8 mouse cellular contexts compared by ENCODE assay signal in the genomic region with DNA sequence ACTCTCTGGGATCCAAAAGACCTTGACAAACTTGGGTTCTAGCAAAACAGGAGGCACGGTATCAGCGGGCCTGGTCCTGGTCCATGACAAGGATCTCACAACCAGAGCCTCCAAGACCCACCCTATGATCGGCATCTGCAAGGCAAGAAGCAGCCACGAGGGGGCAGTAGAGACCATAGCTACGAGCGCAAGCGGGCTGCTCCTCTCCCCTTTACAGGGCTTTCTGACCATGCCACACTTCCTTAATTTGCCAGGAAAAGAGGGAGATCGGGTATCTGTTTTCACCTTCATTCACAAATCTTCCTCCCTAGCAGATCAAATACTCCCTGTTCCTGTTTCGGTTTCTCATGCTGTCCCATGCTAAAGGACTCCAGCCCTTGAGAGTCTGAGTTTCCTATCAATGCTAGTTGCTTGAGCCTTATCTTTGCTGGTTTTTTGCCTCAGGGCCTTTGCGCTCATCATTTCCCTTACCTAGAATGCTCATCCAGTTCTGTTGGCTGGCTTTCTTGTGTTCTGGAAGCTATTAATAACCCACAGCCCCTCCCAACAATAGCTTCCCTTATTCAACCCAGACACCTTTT. TPM values are rescaled to one million over a fixed set of nuclear protein-coding genes. Genes with fewer than 3 reads are reported as not detected.
A peak's percentile ranks its signal among the peaks of the same experiment; 100 is the strongest.
DNase-seq lines count a peak whose midpoint lies in the region; ATAC-seq and TF ChIP-seq lines count a peak whose summit lies in the region.

No protein-coding gene starts in this region.

- no peak overlapping the region for H3ac ChIP-seq in myocyte (ENCODE audit: control insufficient read depth, insufficient read length)

- H3K9me3 ChIP-seq in heart, embryonic 13.5 days, result no peaks in the 10 kb centered on the region
- no peaks in the 10 kb centered on the region for H3K9me3 ChIP-seq in kidney, embryonic 16.5 days (ENCODE audit: low read length)

- peak overlapping the region; percentile 24; the same call in 1 of the 2 replicates for H3K27ac ChIP-seq in heart, embryonic 13.5 days (replicated peaks)
- peak overlapping the region; percentile 21; the same call in 1 of the 2 replicates for H3K27ac ChIP-seq in kidney, embryonic 16.5 days (ENCODE audit: low read length)
- no peak overlapping the region for H3K27ac ChIP-seq in liver, adult 2 months (replicated peaks; ENCODE audit: insufficient read depth, low read depth, low read length)

- peaks cover 5% of the 10 kb centered on the region; the same call in 1 of the 2 replicates for H3K36me3 ChIP-seq in heart, embryonic 13.5 days
- H3K36me3 ChIP-seq in kidney, embryonic 16.5 days (ENCODE audit: insufficient read depth, low read length), result peaks cover 3% of the 10 kb centered on the region; the same call in 1 of the 2 replicates
- H3K36me3 ChIP-seq in liver, adult 2 months (ENCODE audit: control insufficient read depth, insufficient read depth, low read length), result no peaks in the 10 kb centered on the region
- peaks cover 7% of the 10 kb centered on the region for H3K36me3 ChIP-seq in myocyte (ENCODE audit: control insufficient read depth, insufficient read depth)

- no peak for ATAC-seq in heart, embryonic 13.5 days (ENCODE audit: extremely low read depth, insufficient number of reproducible peaks, low FRiP score, low TSS enrichment)
- ATAC-seq in kidney, embryonic 16.5 days (ENCODE audit: low FRiP score, low TSS enrichment), result peak; percentile 20; the same call in 1 of the 2 replicates

- H3K9ac ChIP-seq in heart, embryonic 13.5 days, result peak overlapping the region; percentile 69
- H3K9ac ChIP-seq in kidney, embryonic 16.5 days (replicated peaks; ENCODE audit: low read length), result peak overlapping the region; percentile 45
- H3K9ac ChIP-seq in liver, adult 2 months (ENCODE audit: low read depth, low read length), result no peak overlapping the region

- TF ChIP-seq CTCF in liver, adult 2 months (IDR thresholded peaks at IDR 0.05; ENCODE audit: low read depth, low read length), result peak; percentile 99

- H3K4me2 ChIP-seq in heart, embryonic 13.5 days, result peak overlapping the region; percentile 31
- 0 out of 2 replicates have a peak overlapping the region, but pooled peaks have one; percentile 28 for H3K4me2 ChIP-seq in kidney, embryonic 16.5 days (replicated peaks; ENCODE audit: low read depth, low read length)
- peak overlapping the region; percentile 46 for H3K4me2 ChIP-seq in myocyte (ENCODE audit: low read depth)

- TF ChIP-seq POLR2A in liver, adult 2 months (IDR thresholded peaks at IDR 0.05; ENCODE audit: extremely low read depth, insufficient read depth, low read length), result no peak
- TF ChIP-seq POLR2A in myocyte (IDR thresholded peaks at IDR 0.05; ENCODE audit: insufficient read length, low read depth), result no peak

- WGBS in heart, embryonic 13.5 days, result 4% methylated on average over 10 of the region's 10 CpGs
- 9% methylated on average over 10 of the region's 10 CpGs for WGBS in kidney, embryonic 16.5 days
- WGBS in liver, adult 2 months, result 11% methylated on average over 10 of the region's 10 CpGs

- peaks cover 50% of the 10 kb centered on the region for H3K27me3 ChIP-seq in heart, embryonic 13.5 days (replicated peaks)
- H3K27me3 ChIP-seq in kidney, embryonic 16.5 days (ENCODE audit: insufficient read depth, low read length), result no peaks in the 10 kb centered on the region
- H3K27me3 ChIP-seq in liver, adult 2 months (ENCODE audit: control insufficient read depth, insufficient read depth, low read length), result no peaks in the 10 kb centered on the region
- H3K27me3 ChIP-seq in myocyte (ENCODE audit: control insufficient read depth, insufficient read depth, insufficient read length), result no peaks in the 10 kb centered on the region

- H3K79me2 ChIP-seq in liver, adult 2 months (ENCODE audit: control insufficient read depth, insufficient read depth, low read length), result no peaks in the 10 kb centered on the region
- no peaks in the 10 kb centered on the region for H3K79me2 ChIP-seq in myocyte (ENCODE audit: control insufficient read depth, insufficient read depth)

- DNase-seq in CD4-positive, CD25-positive, alpha-beta regulatory T cell, adult 2 months (ENCODE audit: low read depth, low spot score), result peak; percentile 92
- peak; percentile 90 for DNase-seq in c-Kit-positive CD71-negative TER-119-negative erythroid progenitor cells, embryonic 14.5 days (ENCODE audit: low read depth)
- DNase-seq in fibroblast of lung, adult 2 months (ENCODE audit: low read depth), result peak; percentile 78
- DNase-seq in liver, adult 2 months (ENCODE audit: extremely low read depth, low read depth, low spot score), result peak; percentile 63
- peak; percentile 81 to 84 for DNase-seq in spleen, postnatal 36 days (ENCODE audit: low spot score in 2 of 2)

- peaks cover 54% of the 10 kb centered on the region for H3K4me1 ChIP-seq in heart, embryonic 13.5 days
- peaks cover 56% of the 10 kb centered on the region for H3K4me1 ChIP-seq in kidney, embryonic 16.5 days (ENCODE audit: insufficient read depth, low read length)
- H3K4me1 ChIP-seq in liver, adult 2 months (ENCODE audit: control insufficient read depth, insufficient read depth, low read length), result peaks cover 10% of the 10 kb centered on the region; the same call in 1 of the 2 replicates

- H3K4me3 ChIP-seq in heart, embryonic 13.5 days, result no peak overlapping the region
- H3K4me3 ChIP-seq in kidney, embryonic 16.5 days (ENCODE audit: low read length), result no peak overlapping the region
- no peak overlapping the region for H3K4me3 ChIP-seq in liver, adult 2 months (ENCODE audit: insufficient read depth, low read depth, low read length)
- H3K4me3 ChIP-seq in myocyte, result no peak overlapping the region

TF ChIP-seq in myocyte, 11 proteins besides CTCF, POLR2A, EP300 and RAD21:
- TF ChIP-seq POLR2AphosphoS2 (IDR thresholded peaks at IDR 0.05; ENCODE audit: insufficient read length, low read depth) (no peak), TCF3 (IDR thresholded peaks at IDR 0.05; ENCODE audit: insufficient read length, low read depth) (no peak), SRF (IDR thresholded peaks at IDR 0.05; ENCODE audit: control insufficient read depth, insufficient read length, low read depth) (no peak), E2F4 (IDR thresholded peaks at IDR 0.05; ENCODE audit: insufficient read depth) (no peak), MYOG (IDR thresholded peaks at IDR 0.05; ENCODE audit: control insufficient read depth in 1 of 3, insufficient read depth in 1 of 3, insufficient read length in 2 of 3, low read depth in 2 of 3) (no peak), MYOD1 (IDR thresholded peaks at IDR 0.05; ENCODE audit: control insufficient read depth in 1 of 3, insufficient read length in 2 of 3, low read depth in 2 of 3) (no peak), MAX (IDR thresholded peaks at IDR 0.05; ENCODE audit: low read depth) (no peak), CEBPB (IDR thresholded peaks at IDR 0.05; ENCODE audit: insufficient read depth, poor library complexity, severe bottlenecking) (no peak)

RNA-seq across cellular contexts. Expression of a gene that starts 6.9 kb away (rescaled TPM):
- polyA plus RNA-seq in heart, embryonic 13.5 days (2015; fragmentation: Nextera tagmentation; extraction: Ambion mirVana), result 9.9 and 11.8 TPM in 2 replicates
- polyA plus RNA-seq in kidney, embryonic 16.5 days (2015; fragmentation: Nextera tagmentation; extraction: Ambion mirVana), result 31.3 TPM in 2 replicates
- 0.13 and 0.37 TPM in 2 replicates for total RNA-seq in liver, adult 2 months (2014; rRNA removed)
- 0.68 and 0.83 TPM in 2 replicates for polyA plus RNA-seq in liver, adult 2 months (2012; rRNA removed)
- 59.9 TPM for polyA plus RNA-seq in myocyte (2012; fragmentation: generic; extraction: Trizol)

RNA-seq across cellular contexts. Expression of a gene that starts 14.7 kb away (rescaled TPM):
- polyA plus RNA-seq in heart, embryonic 13.5 days (2015; fragmentation: Nextera tagmentation; extraction: Ambion mirVana), result 35.7 and 41.3 TPM in 2 replicates
- 60.7 and 64.3 TPM in 2 replicates for polyA plus RNA-seq in kidney, embryonic 16.5 days (2015; fragmentation: Nextera tagmentation; extraction: Ambion mirVana)
- 21.5 and 32.2 TPM in 2 replicates for total RNA-seq in liver, adult 2 months (2014; rRNA removed)
- 54.6 and 56.2 TPM in 2 replicates for polyA plus RNA-seq in liver, adult 2 months (2012; rRNA removed)
- 29.4 TPM for polyA plus RNA-seq in myocyte (2012; fragmentation: generic; extraction: Trizol)

RNA-seq across cellular contexts. Expression of a gene that starts 21.5 kb away (rescaled TPM):
- 0.48 and 0.68 TPM in 2 replicates for polyA plus RNA-seq in heart, embryonic 13.5 days (2015; fragmentation: Nextera tagmentation; extraction: Ambion mirVana)
- polyA plus RNA-seq in kidney, embryonic 16.5 days (2015; fragmentation: Nextera tagmentation; extraction: Ambion mirVana), result 1.3 and 1.6 TPM in 2 replicates
- total RNA-seq in liver, adult 2 months (2014; rRNA removed), result 0.13 and 0.18 TPM in 2 replicates
- 0.29 and 0.54 TPM in 2 replicates for polyA plus RNA-seq in liver, adult 2 months (2012; rRNA removed)
- polyA plus RNA-seq in myocyte (2012; fragmentation: generic; extraction: Trizol), result 0.43 TPM

RNA-seq across cellular contexts. Expression of a gene that starts 23.5 kb away (rescaled TPM):
- polyA plus RNA-seq in heart, embryonic 13.5 days (2015; fragmentation: Nextera tagmentation; extraction: Ambion mirVana), result 13.9 and 14.6 TPM in 2 replicates
- 21.8 and 24.1 TPM in 2 replicates for polyA plus RNA-seq in kidney, embryonic 16.5 days (2015; fragmentation: Nextera tagmentation; extraction: Ambion mirVana)
- 12.3 and 12.8 TPM in 2 replicates for total RNA-seq in liver, adult 2 months (2014; rRNA removed)
- polyA plus RNA-seq in liver, adult 2 months (2012; rRNA removed), result 88.5 and 130 TPM in 2 replicates
- polyA plus RNA-seq in myocyte (2012; fragmentation: generic; extraction: Trizol), result 13.8 TPM

RNA-seq across cellular contexts. Expression of a gene that starts 25.4 kb away (rescaled TPM):
- 6.3 and 7.5 TPM in 2 replicates for polyA plus RNA-seq in heart, embryonic 13.5 days (2015; fragmentation: Nextera tagmentation; extraction: Ambion mirVana)
- 10.6 and 12.3 TPM in 2 replicates for polyA plus RNA-seq in kidney, embryonic 16.5 days (2015; fragmentation: Nextera tagmentation; extraction: Ambion mirVana)
- 33.2 TPM in 2 replicates for total RNA-seq in liver, adult 2 months (2014; rRNA removed)
- 35.1 and 43.4 TPM in 2 replicates for polyA plus RNA-seq in liver, adult 2 months (2012; rRNA removed)
- 3.3 TPM for polyA plus RNA-seq in myocyte (2012; fragmentation: generic; extraction: Trizol)
